Mouse (Mus musculus): ENCODE data around the gene Rusc1.
A peak's percentile ranks its signal among the peaks of the same experiment; 100 is the strongest.
"Not testable (repeated sequence)": the region's sequence is repeated elsewhere in the genome, so short reads cannot be mapped to it uniquely, and the experiment has no call there.

The Rusc1 gene

DNA sequence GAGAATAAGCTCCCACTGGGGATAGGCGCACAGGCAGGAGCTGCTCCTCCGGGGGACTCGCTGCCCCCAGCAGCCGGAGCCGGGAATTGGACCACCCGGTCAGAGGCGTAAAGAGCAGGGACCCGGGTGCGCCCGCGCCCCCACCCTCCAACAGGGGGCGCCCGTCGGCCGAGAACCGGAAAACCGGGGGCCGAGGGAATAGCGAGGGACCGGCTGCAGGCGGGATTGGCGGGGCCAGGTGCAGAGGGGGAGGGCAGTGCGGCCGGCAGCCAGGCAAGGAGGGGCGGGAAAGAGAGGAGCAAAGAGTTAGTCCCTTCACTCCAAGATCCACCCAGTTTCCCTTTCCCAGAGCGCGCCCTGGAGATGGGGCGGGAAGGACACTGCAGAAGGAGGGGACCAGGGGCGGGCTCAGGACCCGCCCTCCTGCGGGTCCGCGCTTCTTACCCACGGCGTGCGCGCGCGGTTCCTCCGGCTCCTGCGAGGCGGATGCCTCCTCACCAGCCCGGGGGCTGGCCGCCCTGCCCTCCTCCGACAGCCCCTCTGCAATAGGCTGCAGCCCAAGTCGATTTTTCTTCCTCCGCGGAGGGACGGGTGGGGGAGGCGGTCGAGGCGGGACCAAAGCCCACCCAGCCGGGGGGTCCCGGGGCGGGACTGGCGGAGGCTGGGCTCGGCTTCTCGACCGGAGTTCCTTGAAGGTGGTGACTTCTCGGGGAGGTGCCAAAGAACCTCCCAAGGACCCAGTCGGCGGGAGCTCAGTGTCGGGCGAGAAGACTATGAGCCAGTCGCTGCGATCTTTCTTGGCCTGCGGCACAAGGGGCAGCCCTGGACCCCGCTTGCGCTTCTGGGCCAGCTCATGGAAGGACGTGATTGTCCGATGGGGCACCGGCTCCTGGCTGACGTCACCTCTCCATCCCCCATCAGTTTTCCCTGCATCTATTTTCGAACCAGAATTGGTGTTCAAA is 2.1 kb downstream of the Rusc1 start:
- Histone ChIP-seq H3K4me3 (replicated peaks; ENCODE audit: low read length) (peak overlapping the region; percentile 90), H3K9me3 (ENCODE audit: low read length) (no peaks in the 10 kb centered on the region), H3K36me3 (ENCODE audit: insufficient read depth, low read length) (peaks cover 29% of the 10 kb centered on the region), H3K27me3 (ENCODE audit: insufficient read depth, low read length) (peaks cover 53% of the 10 kb centered on the region), H3K4me1 (replicated peaks; ENCODE audit: low read depth, low read length) (peaks cover 86% of the 10 kb centered on the region)
- peak; percentile 28 for TF ChIP-seq CTCF (conservative IDR thresholded peaks at IDR 0.05; ENCODE audit: low read length)
- no peak for TF ChIP-seq POU5F1 (IDR thresholded peaks at IDR 0.05; ENCODE audit: borderline replicate concordance, low read length)

- peaks cover 53% of the 10 kb centered on the region for H3K27me3 ChIP-seq (ENCODE audit: insufficient read depth, low read length)
- no peak for TF ChIP-seq NANOG (IDR thresholded peaks at IDR 0.05; ENCODE audit: borderline replicate concordance, low read length)
- no peak for TF ChIP-seq CTCF (conservative IDR thresholded peaks at IDR 0.05; ENCODE audit: low read length)
- no peak for TF ChIP-seq POU5F1 (IDR thresholded peaks at IDR 0.05; ENCODE audit: borderline replicate concordance, low read length)
- H3K9me3 ChIP-seq (ENCODE audit: low read length) = no peaks in the 10 kb centered on the region
These were observed 3.1 kb downstream of the Rusc1 start for GRCm38 (mm10) chr3:89089882-89090591.

GRCm38 (mm10) chr3:89088974-89089373 is 4.1 kb downstream of the Rusc1 start:
- peaks cover 76% of the 10 kb centered on the region for H3K4me1 ChIP-seq (replicated peaks; ENCODE audit: low read depth, low read length)

More at GRCm38 (mm10) chr3:89089882-89090591, 3.1 kb downstream of the Rusc1 start:
- H3K4me1 ChIP-seq (replicated peaks; ENCODE audit: low read depth, low read length) = peaks cover 78% of the 10 kb centered on the region
- peak overlapping the region; percentile 90 for H3K4me3 ChIP-seq (replicated peaks; ENCODE audit: low read length)
- peaks cover 24% of the 10 kb centered on the region for H3K36me3 ChIP-seq (ENCODE audit: insufficient read depth, low read length)

GRCm38 (mm10) chr3:89087338-89088110 is 5.6 kb downstream of the Rusc1 start:
- peaks cover 47% of the 10 kb centered on the region for H3K27me3 ChIP-seq (ENCODE audit: insufficient read depth, low read length)
- TF ChIP-seq NANOG (IDR thresholded peaks at IDR 0.05; ENCODE audit: borderline replicate concordance, low read length) = no peak
- peak; percentile 79 for TF ChIP-seq CTCF (conservative IDR thresholded peaks at IDR 0.05; ENCODE audit: low read length)
- H3K36me3 ChIP-seq (ENCODE audit: insufficient read depth, low read length) = peaks cover 18% of the 10 kb centered on the region
- no peaks in the 10 kb centered on the region for H3K9me3 ChIP-seq (ENCODE audit: low read length)
- H3K4me1 ChIP-seq (replicated peaks; ENCODE audit: low read depth, low read length) = peaks cover 61% of the 10 kb centered on the region
- H3K4me3 ChIP-seq (replicated peaks; ENCODE audit: low read length) = peak overlapping the region; percentile 90

More at GRCm38 (mm10) chr3:89088974-89089373, 4.1 kb downstream of the Rusc1 start:
- H3K36me3 ChIP-seq (ENCODE audit: insufficient read depth, low read length) = peaks cover 22% of the 10 kb centered on the region
- no peaks in the 10 kb centered on the region for H3K9me3 ChIP-seq (ENCODE audit: low read length)
- peak overlapping the region; percentile 90 for H3K4me3 ChIP-seq (replicated peaks; ENCODE audit: low read length)
- H3K27me3 ChIP-seq (ENCODE audit: insufficient read depth, low read length) = peaks cover 53% of the 10 kb centered on the region
- TF ChIP-seq CTCF (conservative IDR thresholded peaks at IDR 0.05; ENCODE audit: low read length) (no peak), NANOG (IDR thresholded peaks at IDR 0.05; ENCODE audit: borderline replicate concordance, low read length) (no peak), POU5F1 (IDR thresholded peaks at IDR 0.05; ENCODE audit: borderline replicate concordance, low read length) (no peak)

GRCm38 (mm10) chr3:89084654-89085190 is 8.4 kb downstream of the Rusc1 start:
- H3K4me3 ChIP-seq (replicated peaks; ENCODE audit: low read length) = no peak overlapping the region
- H3K27me3 ChIP-seq (ENCODE audit: insufficient read depth, low read length) = peaks cover 20% of the 10 kb centered on the region
- peaks cover 42% of the 10 kb centered on the region for H3K4me1 ChIP-seq (replicated peaks; ENCODE audit: low read depth, low read length)
- H3K36me3 ChIP-seq (ENCODE audit: insufficient read depth, low read length) = peaks cover 21% of the 10 kb centered on the region
- TF ChIP-seq POU5F1 (IDR thresholded peaks at IDR 0.05; ENCODE audit: borderline replicate concordance, low read length) (no peak), CTCF (conservative IDR thresholded peaks at IDR 0.05; ENCODE audit: low read length) (no peak), NANOG (IDR thresholded peaks at IDR 0.05; ENCODE audit: borderline replicate concordance, low read length) (no peak)
- H3K9me3 ChIP-seq (ENCODE audit: low read length) = no peaks in the 10 kb centered on the region

DNA sequence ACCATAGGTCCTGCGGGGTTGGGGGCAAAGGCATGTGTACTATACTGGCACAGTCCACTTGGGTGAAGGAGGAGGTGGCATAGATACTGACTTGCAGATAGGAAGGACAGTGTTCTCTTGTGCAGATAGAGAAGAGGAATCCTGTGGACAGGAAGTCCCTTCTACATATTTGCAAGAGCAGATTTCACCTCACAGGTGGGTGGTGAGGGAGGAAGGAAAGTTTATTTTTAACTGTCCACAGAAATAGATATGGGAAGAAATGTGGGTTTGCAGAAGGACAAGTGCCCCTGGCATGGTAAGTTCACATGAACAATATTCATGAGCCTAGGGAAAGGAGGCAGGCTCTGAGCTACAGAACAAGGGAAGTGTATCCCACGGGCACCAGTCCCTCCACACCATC is 9.0 kb downstream of the Rusc1 start:
- H3K36me3 ChIP-seq (ENCODE audit: insufficient read depth, low read length) = peaks cover 27% of the 10 kb centered on the region
- H3K4me3 ChIP-seq (replicated peaks; ENCODE audit: low read length) = no peak overlapping the region
- TF ChIP-seq POU5F1 (IDR thresholded peaks at IDR 0.05; ENCODE audit: borderline replicate concordance, low read length) (no peak), CTCF (conservative IDR thresholded peaks at IDR 0.05; ENCODE audit: low read length) (no peak), NANOG (IDR thresholded peaks at IDR 0.05; ENCODE audit: borderline replicate concordance, low read length) (no peak)
- no peaks in the 10 kb centered on the region for H3K9me3 ChIP-seq (ENCODE audit: low read length)
- H3K4me1 ChIP-seq (replicated peaks; ENCODE audit: low read depth, low read length) = peaks cover 39% of the 10 kb centered on the region
- H3K27me3 ChIP-seq (ENCODE audit: insufficient read depth, low read length) = peaks cover 14% of the 10 kb centered on the region

DNA sequence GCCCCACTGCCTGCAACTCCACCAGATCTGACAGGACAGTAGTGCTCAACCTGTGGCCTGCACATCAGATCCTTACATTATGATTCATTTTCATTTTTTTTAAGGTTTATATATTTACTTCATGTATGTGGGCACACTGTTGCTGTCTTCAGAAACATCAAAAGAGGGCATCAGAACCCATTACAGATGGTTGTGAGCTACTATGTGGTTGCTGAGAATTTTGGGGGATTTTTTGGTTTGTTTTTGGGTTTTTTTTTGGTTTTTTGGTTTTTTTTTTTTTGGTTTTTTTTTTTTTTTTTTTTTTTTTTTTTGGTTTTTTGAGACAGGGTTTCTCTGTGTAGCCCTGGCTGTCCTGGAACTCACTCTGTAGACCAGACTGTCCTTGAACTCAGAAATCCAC is 10.8 kb downstream of the Rusc1 start:
- H3K4me1 ChIP-seq (replicated peaks; ENCODE audit: low read depth, low read length) = peaks cover 22% of the 10 kb centered on the region
- H3K9me3 ChIP-seq (ENCODE audit: low read length); H3K4me3 ChIP-seq (replicated peaks; ENCODE audit: low read length); H3K27me3 ChIP-seq (ENCODE audit: insufficient read depth, low read length): not testable (repeated sequence)
- peaks cover 33% of the 10 kb centered on the region for H3K36me3 ChIP-seq (ENCODE audit: insufficient read depth, low read length)

DNA sequence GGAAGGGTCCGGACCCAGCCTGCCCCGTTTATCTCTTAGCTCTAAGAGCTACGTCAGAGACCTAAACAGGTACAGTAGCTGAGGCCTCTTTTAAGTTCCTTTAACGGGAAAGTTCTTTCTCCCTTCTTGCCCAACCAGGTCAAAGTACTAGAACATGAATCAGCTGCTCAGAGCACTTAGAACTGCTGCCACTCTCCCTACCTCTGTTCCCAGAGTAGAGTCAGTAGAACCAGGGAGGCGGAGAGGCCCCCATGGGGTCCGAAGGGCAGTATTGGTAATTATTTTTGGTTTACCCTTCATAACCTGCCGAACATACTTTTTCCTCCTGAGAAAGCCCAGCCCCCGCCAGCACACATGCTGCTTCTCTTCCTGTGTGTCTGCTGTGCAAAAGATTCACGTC is 15.7 kb downstream of the Rusc1 start:
- H3K9me3 ChIP-seq (ENCODE audit: low read length) = no peaks in the 10 kb centered on the region
- TF ChIP-seq CTCF (conservative IDR thresholded peaks at IDR 0.05; ENCODE audit: low read length) (no peak), NANOG (IDR thresholded peaks at IDR 0.05; ENCODE audit: borderline replicate concordance, low read length) (no peak), POU5F1 (IDR thresholded peaks at IDR 0.05; ENCODE audit: borderline replicate concordance, low read length) (no peak)

More for the DNA sequence above, 15.7 kb downstream of the Rusc1 start:
- H3K4me1 ChIP-seq (replicated peaks; ENCODE audit: low read depth, low read length) = 0 out of 2 replicates have a peak, but pooled peaks cover 3% of the 10 kb centered on the region
- H3K4me3 ChIP-seq (replicated peaks; ENCODE audit: low read length) = no peak overlapping the region
- no peaks in the 10 kb centered on the region for H3K27me3 ChIP-seq (ENCODE audit: insufficient read depth, low read length)
- H3K36me3 ChIP-seq (ENCODE audit: insufficient read depth, low read length) = peaks cover 62% of the 10 kb centered on the region

Measured in E14TG2a.4 (cell line).